Mouse (Mus musculus) heart, embryonic 10.5 days (tissue): ENCODE results near the gene Ppil1. TPM values are rescaled to one million over a fixed set of nuclear protein-coding genes. Genes with fewer than 3 reads are reported as not detected.

ENCODE experiments used
- DNase-seq: peaks from one replicate; pipeline ENCODE4 v3.0.0-alpha.2; 2017; ENCODE audit warnings: low spot score
- H3K27ac ChIP-seq: fragments of 300-500 bp; sonication (generic); 2 replicates; pipeline ENCODE4 v1.5.1; 2016; ENCODE audit warnings: mild to moderate bottlenecking
- H3K27me3 ChIP-seq: fragments of 300-500 bp; sonication (generic); 2 replicates; pipeline ENCODE4 v1.6.1; 2016; ENCODE audit warnings: mild to moderate bottlenecking; ENCODE audit not compliant: poor library complexity, insufficient read depth, severe bottlenecking
- H3K36me3 ChIP-seq: fragments of 300-500 bp; sonication (generic); 2 replicates; pipeline ENCODE4 v1.6.1; 2016; ENCODE audit warnings: mild to moderate bottlenecking, moderate library complexity
- H3K4me1 ChIP-seq: fragments of 300-500 bp; sonication (generic); 2 replicates; pipeline ENCODE4 v1.6.1; 2016; ENCODE audit warnings: mild to moderate bottlenecking
- H3K4me3 ChIP-seq: fragments of 300-500 bp; sonication (generic); 2 replicates; pipeline ENCODE4 v1.5.1; 2016; ENCODE audit warnings: mild to moderate bottlenecking, moderate library complexity
- H3K9me3 ChIP-seq: fragments of 300-500 bp; sonication (generic); 2 replicates; pipeline ENCODE4 v1.6.1; 2016; ENCODE audit warnings: mild to moderate bottlenecking, moderate library complexity
- WGBS: fragments of 180-500 bp; shearing (Covaris S2); methylation state at CpG from one replicate; pipeline ENCODE4 v1.1.7; 2016; 5-methylcytosine and 5-hydroxymethylcytosine counted together
- polyA plus RNA-seq: library from polyadenylated mRNA; unstranded; fragments of >200 nt; fragmentation: Nextera tagmentation; extraction: Ambion mirVana; gene quantifications from 2 replicates; pipeline ENCODE4 v1.2.1, GENCODE M21; 2016

The Ppil1 gene
- polyA plus RNA-seq, 1 experiment from 2014 or later: 188 TPM

- no peak for DNase-seq
- peaks cover 54% of the 10 kb centered on the region for H3K36me3 ChIP-seq
- H3K27ac ChIP-seq: no peak overlapping the region
- WGBS: 84% methylated on average over 7 of the region's 7 CpGs
- 0 out of 2 replicates have a peak, but pooled peaks cover 6% of the 10 kb centered on the region for H3K27me3 ChIP-seq
- peaks cover 39% of the 10 kb centered on the region for H3K4me1 ChIP-seq
- no peak overlapping the region for H3K4me3 ChIP-seq
- H3K9me3 ChIP-seq: no peaks in the 10 kb centered on the region
Observed at GRCm38 (mm10) chr17:29300926-29301325, 36.9 kb upstream of the Ppil1 start.

- Histone ChIP-seq H3K36me3 (peaks cover 70% of the 10 kb centered on the region), H3K27ac (no peak overlapping the region), H3K4me1 (peaks cover 22% of the 10 kb centered on the region), H3K27me3 (no peaks in the 10 kb centered on the region; the same call in 1 of the 2 replicates), H3K4me3 (no peak overlapping the region), H3K9me3 (no peaks in the 10 kb centered on the region)
- no peak for DNase-seq
- WGBS: 89% methylated on average over 4 of the region's 4 CpGs
Observed at GRCm38 (mm10) chr17:29299282-29299681, 35.3 kb upstream of the Ppil1 start.

GRCm38 (mm10) chr17:29297813-29298212 lies 33.8 kb upstream of the Ppil1 start:
- H3K27me3 ChIP-seq: no peaks in the 10 kb centered on the region; the same call in 1 of the 2 replicates
- H3K9me3 ChIP-seq: no peaks in the 10 kb centered on the region
- H3K36me3 ChIP-seq: peaks cover 75% of the 10 kb centered on the region
- H3K4me3 ChIP-seq: no peak overlapping the region
- DNase-seq: no peak
- WGBS: 84% methylated on average over 6 of the region's 6 CpGs
- no peak overlapping the region for H3K27ac ChIP-seq
- peaks cover 14% of the 10 kb centered on the region for H3K4me1 ChIP-seq

- DNase-seq: no peak
- Histone ChIP-seq H3K27ac (no peak overlapping the region), H3K4me3 (no peak overlapping the region), H3K27me3 (no peaks in the 10 kb centered on the region; the same call in 1 of the 2 replicates), H3K4me1 (peaks cover 9% of the 10 kb centered on the region), H3K9me3 (no peaks in the 10 kb centered on the region), H3K36me3 (peaks cover 75% of the 10 kb centered on the region)
- WGBS: 63% methylated on average over 10 of the region's 10 CpGs
Observed at GRCm38 (mm10) chr17:29297321-29297720, 33.3 kb upstream of the Ppil1 start.

DNA sequence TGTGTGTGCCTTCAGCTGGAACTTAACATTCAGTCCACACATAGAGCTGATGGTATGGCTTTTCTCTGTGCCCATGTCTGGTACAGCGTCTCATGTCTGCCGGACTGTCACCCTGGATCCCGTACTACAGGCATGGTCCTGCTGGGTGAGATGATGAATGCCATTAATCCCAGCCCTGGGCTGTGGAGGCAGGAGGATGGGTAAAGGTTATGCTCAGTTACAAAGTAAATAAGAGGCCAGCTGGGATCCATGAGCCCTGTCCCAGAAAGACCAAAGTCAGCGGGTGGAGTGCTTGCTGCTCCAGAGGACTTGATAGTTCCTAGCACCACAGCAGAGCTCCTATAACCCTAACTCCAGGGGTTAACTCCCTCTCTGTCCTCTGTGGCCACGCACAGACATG lies 31.8 kb upstream of the Ppil1 start:
- Histone ChIP-seq H3K27me3 (no peaks in the 10 kb centered on the region; the same call in 1 of the 2 replicates), H3K36me3 (peaks cover 71% of the 10 kb centered on the region), H3K4me1 (peaks cover 8% of the 10 kb centered on the region; the same call in 1 of the 2 replicates), H3K27ac (no peak overlapping the region), H3K4me3 (no peak overlapping the region), H3K9me3 (no peaks in the 10 kb centered on the region)
- WGBS: 80% methylated on average over 5 of the region's 5 CpGs
- DNase-seq: no peak

GRCm38 (mm10) chr17:29293807-29294605 lies 30.0 kb upstream of the Ppil1 start:
- no peak for DNase-seq
- Histone ChIP-seq H3K4me3 (no peak overlapping the region), H3K27ac (no peak overlapping the region), H3K36me3 (peaks cover 55% of the 10 kb centered on the region), H3K9me3 (no peaks in the 10 kb centered on the region), H3K27me3 (no peaks in the 10 kb centered on the region; the same call in 1 of the 2 replicates), H3K4me1 (peaks cover 8% of the 10 kb centered on the region; the same call in 1 of the 2 replicates)
- 79% methylated on average over 9 of the region's 9 CpGs for WGBS

DNA sequence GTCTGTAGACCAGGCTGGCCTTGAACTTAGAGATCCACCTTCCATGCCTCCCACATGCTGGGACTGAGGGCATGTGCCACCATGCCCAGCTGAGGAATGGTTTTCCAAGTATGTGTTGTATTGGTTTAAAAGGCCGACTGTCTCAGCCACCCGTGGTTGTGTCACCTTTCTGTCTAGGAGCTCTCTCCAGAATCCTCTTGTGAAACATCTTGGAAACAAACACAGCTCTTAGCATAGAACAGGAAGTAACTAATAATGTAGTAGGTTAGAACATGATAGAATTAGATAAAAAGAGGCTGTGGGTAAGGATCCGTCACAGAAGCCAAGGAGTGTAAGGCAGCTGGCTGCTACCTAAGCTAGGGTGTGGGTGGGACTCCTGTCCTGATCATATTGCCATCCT lies 29.0 kb upstream of the Ppil1 start:
- Histone ChIP-seq H3K4me3 (no peak overlapping the region), H3K36me3 (peaks cover 47% of the 10 kb centered on the region), H3K9me3 (no peaks in the 10 kb centered on the region), H3K27ac (no peak overlapping the region), H3K4me1 (peaks cover 8% of the 10 kb centered on the region; the same call in 1 of the 2 replicates), H3K27me3 (no peaks in the 10 kb centered on the region; the same call in 1 of the 2 replicates)
- 74% methylated on average over 3 of the region's 3 CpGs for WGBS
- DNase-seq: no peak

DNA sequence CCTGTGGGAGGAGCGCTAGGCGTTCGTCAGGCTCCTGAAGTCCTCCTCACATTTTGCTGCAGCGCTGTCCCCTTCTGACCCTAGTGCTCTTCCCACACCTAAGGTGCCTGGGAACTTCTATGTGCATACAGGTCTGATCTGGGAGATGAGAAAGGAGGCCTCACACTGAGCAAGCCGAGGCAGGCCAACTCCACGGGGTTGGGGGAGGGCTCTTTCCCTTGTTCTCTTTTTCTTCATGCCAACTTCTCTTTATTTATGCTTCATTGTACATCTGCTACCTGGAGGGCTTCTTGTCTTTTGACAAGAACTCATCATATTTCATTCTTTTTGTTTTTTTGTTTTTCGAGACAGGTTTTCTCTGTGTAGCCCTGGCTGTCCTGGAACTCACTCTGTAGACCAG lies 27.8 kb upstream of the Ppil1 start:
- no peak overlapping the region for H3K27ac ChIP-seq
- H3K4me1 ChIP-seq: no peaks in the 10 kb centered on the region
- DNase-seq: no peak
- H3K27me3 ChIP-seq: no peaks in the 10 kb centered on the region; the same call in 1 of the 2 replicates
- WGBS: 84% methylated on average over 7 of the region's 7 CpGs
- peaks cover 35% of the 10 kb centered on the region for H3K36me3 ChIP-seq
- H3K9me3 ChIP-seq: no peaks in the 10 kb centered on the region
- H3K4me3 ChIP-seq: no peak overlapping the region

DNA sequence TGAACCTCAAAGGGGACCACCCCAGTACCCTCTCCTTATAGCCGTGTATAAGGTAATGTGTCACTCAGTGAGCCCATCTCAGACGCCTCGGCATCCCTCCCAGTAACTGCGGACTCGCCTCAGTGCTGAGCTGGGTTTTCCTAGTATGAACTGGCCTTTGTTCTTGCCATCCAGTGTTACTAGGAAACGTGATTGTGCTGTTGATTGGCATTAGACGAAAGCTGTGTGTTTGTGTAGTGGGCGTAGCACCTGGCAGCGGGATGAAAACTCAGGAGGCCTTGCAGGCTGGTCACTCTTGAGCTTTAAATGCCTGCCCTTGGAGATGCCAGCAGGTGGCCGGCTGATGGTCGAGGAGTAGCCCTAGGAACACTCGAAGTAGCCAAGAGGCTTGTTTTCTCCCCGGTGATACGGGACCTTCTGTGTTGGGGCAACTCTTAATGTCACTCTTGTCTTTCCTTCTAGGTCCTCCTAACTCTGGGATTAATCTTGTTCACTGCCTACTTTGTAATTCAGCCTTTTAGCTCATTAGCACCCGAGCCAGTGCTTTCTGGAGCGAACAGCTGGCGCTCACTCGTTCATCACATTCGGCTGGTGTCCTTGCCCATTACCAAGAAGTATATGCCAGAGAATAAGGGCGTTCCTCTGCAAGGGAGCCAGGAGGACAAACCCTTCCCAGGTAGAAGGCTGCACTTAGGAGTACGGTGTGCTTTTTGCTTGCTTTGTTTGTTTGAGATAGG lies 18.4 kb upstream of the Ppil1 start:
- DNase-seq: no peak
- Histone ChIP-seq H3K36me3 (peaks cover 50% of the 10 kb centered on the region), H3K4me3 (no peak overlapping the region), H3K27ac (no peak overlapping the region), H3K9me3 (peaks cover 4% of the 10 kb centered on the region; the same call in 1 of the 2 replicates), H3K4me1 (0 out of 2 replicates have a peak, but pooled peaks cover 3% of the 10 kb centered on the region), H3K27me3 (no peaks in the 10 kb centered on the region)
- WGBS: 77% methylated on average over 21 of the region's 21 CpGs

- H3K4me1 ChIP-seq: 0 out of 2 replicates have a peak, but pooled peaks cover 3% of the 10 kb centered on the region
- WGBS: 82% methylated on average over 5 of the region's 5 CpGs
- no peak overlapping the region for H3K4me3 ChIP-seq
- no peak overlapping the region for H3K27ac ChIP-seq
- H3K27me3 ChIP-seq: no peaks in the 10 kb centered on the region
- no peak for DNase-seq
- peaks cover 4% of the 10 kb centered on the region; the same call in 1 of the 2 replicates for H3K9me3 ChIP-seq
- peaks cover 48% of the 10 kb centered on the region for H3K36me3 ChIP-seq
Observed at GRCm38 (mm10) chr17:29281541-29281940, 17.6 kb upstream of the Ppil1 start.

DNA sequence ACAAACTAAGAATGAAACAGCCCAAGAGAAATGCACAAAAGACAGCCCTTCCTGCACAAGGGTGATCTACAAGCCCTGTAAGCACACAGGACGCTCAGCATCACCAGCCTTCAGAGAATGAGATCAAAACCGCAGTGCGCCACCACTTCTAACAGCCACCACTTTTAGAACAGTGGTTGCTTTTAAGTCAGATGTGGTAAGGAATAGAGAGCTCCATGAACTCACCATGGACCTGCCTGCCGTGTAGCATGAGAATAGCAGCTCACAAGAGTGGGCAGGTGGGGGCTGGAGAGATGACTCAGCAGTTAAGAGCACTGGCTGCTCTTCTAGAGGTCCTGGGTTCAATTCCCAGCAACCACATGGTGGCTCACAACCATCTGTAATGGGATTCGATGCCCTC lies 16.4 kb upstream of the Ppil1 start:
- Histone ChIP-seq H3K9me3 (peaks cover under 1% of the 10 kb centered on the region; the same call in 1 of the 2 replicates), H3K4me3 (no peak overlapping the region), H3K36me3 (peaks cover 41% of the 10 kb centered on the region), H3K27me3 (no peaks in the 10 kb centered on the region), H3K27ac (no peak overlapping the region), H3K4me1 (0 out of 2 replicates have a peak, but pooled peaks cover 3% of the 10 kb centered on the region)
- DNase-seq: no peak
- WGBS: 93% methylated on average over 5 of the region's 5 CpGs

- Histone ChIP-seq H3K36me3 (0 out of 2 replicates have a peak, but pooled peaks cover 2% of the 10 kb centered on the region), H3K9me3 (no peaks in the 10 kb centered on the region), H3K27ac (no peak overlapping the region; the same call in 1 of the 2 replicates), H3K4me3 (no peak overlapping the region), H3K27me3 (no peaks in the 10 kb centered on the region), H3K4me1 (peaks cover 16% of the 10 kb centered on the region)
- WGBS: 80% methylated on average over 11 of the region's 11 CpGs
- no peak for DNase-seq
Observed at GRCm38 (mm10) chr17:29273889-29274288, 9.9 kb upstream of the Ppil1 start.

DNA sequence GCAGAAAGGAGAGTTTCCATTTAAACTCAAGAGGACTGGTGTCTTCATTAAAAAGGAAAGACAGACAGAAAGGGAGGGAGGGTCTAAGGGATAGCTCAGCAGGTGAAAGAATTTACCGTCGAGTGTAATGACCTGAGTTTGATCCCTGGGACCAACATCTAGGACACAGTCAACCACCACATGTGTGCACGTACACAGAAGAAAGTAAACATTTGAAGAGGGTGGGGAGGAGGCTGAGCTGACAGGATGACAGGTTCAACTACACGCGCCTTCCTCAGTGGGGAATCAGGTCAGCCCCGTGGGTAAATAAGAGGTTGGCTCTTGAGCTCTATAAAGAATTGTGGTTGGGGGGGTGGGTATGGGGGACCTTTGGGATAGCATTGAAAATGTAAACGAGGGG lies 9.2 kb upstream of the Ppil1 start:
- Histone ChIP-seq H3K27ac (no peak overlapping the region), H3K27me3 (no peaks in the 10 kb centered on the region), H3K36me3 (0 out of 2 replicates have a peak, but pooled peaks cover 2% of the 10 kb centered on the region), H3K4me3 (no peak overlapping the region), H3K9me3 (no peaks in the 10 kb centered on the region), H3K4me1 (peaks cover 16% of the 10 kb centered on the region)
- DNase-seq: no peak
- WGBS: 81% methylated on average over 7 of the region's 7 CpGs
